Mouse (Mus musculus) embryo, embryonic 9.5 days (tissue): Measurements from ENCODE around the gene Map3k11.

Experiments
- DNase-seq: peaks from one replicate; pipeline ENCODE4 v3.0.0-alpha.2; 2017; ENCODE audit errors: extremely low spot score

The Map3k11 gene

GRCm38 (mm10) chr19:5688200-5689087, at the start of gene Map3k11, which contains the start of gene Pcnx3:
Gene Map3k11 (plus strand): TSS chr19:5688742.
Gene Pcnx3 (minus strand): TSS chr19:5688908.
- peak; percentile 96 for DNase-seq

DNA sequence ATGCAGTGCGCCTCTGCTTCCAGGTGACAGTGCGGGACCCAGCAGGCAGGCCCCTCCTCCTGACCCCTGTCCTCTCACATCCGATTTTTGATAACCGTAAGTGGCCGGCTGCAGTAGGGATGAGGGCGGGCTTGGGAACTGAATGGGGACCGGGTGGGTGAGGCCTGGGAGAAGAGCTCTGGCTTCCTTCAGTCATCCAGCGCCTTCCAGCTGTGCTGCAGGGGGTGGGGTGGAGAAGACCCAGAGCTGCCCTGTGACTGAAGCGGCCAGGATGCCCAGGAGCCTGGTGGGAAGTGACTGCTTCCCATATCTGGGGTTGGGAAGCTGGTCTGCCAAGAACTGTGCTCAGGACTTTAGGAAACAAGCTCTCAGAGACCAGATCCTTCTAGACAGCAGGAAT, 48.2 kb upstream of the Map3k11 start:
- no peak for DNase-seq

DNA sequence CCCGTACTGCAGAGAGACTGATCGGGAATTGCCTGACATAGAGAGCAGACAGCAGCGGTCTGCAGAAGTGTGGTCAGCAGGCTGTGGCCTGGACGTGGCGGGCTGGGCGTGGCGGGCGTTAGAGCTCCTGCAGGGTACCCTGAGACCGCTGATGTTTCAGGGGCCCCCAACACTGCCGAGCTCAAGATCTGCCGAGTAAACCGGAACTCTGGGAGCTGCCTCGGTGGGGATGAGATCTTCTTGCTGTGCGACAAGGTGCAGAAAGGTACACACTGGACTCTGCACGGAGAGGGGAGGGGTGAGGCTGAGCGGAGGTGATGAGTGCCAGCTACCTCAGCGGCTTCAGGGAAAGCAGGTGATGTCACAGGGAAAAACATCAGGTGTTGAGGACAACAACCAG, 47.5 kb upstream of the Map3k11 start:
- no peak for DNase-seq

GRCm38 (mm10) chr19:5641641-5642040, 46.9 kb upstream of the Map3k11 start:
- DNase-seq, result no peak

GRCm38 (mm10) chr19:5645280-5645679, 43.3 kb upstream of the Map3k11 start:
- DNase-seq, result no peak

- DNase-seq, result no peak
Measured at GRCm38 (mm10) chr19:5646731-5647330, 41.7 kb upstream of the Map3k11 start.

GRCm38 (mm10) chr19:5647791-5648190, 40.8 kb upstream of the Map3k11 start:
- no peak for DNase-seq

DNA sequence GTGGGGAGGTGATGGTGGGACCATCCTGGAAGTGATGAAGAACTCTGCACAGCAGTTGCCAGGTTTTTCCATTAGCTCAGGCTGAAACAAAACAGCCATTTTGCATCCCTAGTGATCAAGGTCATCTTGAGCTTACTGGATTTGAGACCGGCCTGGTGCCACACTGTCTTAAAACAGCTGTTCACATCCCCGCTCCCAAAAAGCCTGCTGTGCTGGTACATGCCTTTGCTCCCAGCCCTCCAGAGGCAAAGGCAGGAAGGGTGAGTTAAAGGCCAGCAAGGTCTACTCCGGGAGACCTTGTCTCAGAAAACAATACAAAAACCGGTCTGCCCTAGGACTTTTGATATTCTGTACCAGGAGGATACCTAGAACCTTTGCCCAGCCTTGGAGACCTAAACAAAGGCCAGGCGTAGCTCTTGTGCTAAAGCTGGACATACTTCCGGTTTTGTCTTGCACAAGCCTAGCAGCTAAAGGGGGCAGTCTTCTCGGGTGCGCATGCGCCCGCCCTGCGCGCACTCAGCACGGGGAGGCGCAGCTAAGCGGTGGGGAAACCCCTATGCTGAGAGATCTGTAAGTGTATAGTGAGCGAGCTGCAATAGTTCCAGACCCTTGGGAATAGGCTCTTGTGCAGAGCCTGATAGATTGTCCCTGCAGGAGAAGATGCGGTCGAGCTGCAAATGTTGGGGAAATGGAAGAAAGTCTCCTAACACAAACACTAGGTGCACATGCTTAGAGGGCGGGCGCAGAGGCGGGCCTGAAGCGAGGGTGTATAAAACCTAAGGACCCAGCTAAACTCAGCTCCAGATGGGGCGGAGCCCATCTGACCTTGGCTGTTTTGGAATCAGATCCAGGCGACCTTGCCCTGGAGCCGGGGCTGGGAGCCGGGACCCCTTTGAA, 39.9 kb upstream of the Map3k11 start:
- peak; percentile 86 for DNase-seq

- no peak for DNase-seq
Measured at GRCm38 (mm10) chr19:5649298-5649741, 39.2 kb upstream of the Map3k11 start.

DNA sequence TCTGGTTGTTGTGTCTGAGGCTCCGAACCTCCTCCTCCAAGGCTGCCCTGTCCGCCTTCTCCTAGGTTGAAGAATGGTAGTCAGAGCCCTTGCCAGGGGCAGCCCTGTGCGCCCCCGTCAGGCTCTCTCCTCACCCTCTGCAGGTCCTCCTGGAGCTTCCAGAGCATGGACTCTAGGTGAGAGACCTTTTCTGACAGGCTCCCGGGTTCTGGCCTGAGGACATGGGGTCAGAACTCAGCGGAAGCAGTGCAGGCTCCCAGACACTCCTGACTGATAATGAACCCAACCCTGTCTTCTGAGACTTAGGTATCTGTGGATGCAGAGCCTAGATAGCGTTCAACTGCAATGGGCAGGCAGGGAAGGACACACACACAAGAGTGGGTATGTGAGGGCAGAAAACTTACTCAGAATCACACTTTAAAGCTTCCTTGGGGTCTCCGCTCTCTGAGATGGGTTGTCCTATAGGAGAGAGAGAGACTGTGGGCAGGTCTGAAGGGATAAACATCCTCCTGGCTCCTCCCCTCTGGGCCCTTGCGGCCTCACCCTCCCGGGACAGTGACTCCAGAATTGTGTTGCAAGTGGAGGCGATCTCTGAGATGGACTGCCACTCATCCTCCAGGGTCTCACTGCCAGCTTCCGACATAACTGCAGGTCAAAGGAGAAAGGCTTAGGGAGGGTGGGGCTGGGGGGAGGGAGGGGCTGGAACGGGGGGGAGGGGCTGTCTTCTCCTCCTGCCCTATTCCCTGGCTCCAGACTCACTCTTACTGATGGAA, 36.9 kb upstream of the Map3k11 start:
- DNase-seq, result no peak

GRCm38 (mm10) chr19:5652570-5652969, 36.0 kb upstream of the Map3k11 start:
- DNase-seq, result no peak

GRCm38 (mm10) chr19:5653969-5654719, 34.4 kb upstream of the Map3k11 start:
- peak; percentile 87 for DNase-seq

DNA sequence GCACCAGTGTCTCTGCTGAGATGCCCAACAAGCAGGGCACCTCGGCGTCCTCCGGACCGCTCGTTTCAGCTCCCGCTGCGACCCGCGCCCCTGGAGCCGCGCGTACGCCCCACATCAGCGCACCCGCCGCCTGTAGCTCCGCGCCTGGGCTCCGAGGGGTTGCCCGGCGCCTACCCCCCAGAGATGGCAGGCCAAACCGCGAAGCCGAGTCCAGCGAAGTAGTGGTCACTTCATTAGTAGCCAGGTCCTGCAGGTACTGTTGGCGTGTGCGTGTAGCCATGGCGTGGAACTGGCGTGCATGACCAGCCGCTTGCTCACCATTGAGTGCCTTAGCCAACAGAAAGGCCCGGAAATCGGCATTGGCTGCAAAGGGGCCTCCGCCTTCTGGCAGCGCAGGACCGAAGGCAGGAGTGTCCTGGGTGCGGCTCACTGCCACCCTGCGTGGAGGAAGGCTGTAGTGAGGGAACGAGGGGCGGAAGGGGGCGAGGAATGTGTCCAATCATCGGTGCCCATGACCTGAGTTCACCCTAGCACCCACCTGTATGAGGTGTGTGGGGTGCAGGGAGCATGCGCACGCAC, 33.7 kb upstream of the Map3k11 start:
- DNase-seq, result peak; percentile 34

GRCm38 (mm10) chr19:5660942-5661751, 27.4 kb upstream of the Map3k11 start:
- no peak for DNase-seq

- no peak for DNase-seq
Measured at GRCm38 (mm10) chr19:5662310-5662709, 26.2 kb upstream of the Map3k11 start.

GRCm38 (mm10) chr19:5662981-5663913, 25.3 kb upstream of the Map3k11 start, which contains the start of gene Sipa1:
Gene Sipa1 (minus strand): TSS chr19:5663707.
- peak; percentile 93 for DNase-seq

DNA sequence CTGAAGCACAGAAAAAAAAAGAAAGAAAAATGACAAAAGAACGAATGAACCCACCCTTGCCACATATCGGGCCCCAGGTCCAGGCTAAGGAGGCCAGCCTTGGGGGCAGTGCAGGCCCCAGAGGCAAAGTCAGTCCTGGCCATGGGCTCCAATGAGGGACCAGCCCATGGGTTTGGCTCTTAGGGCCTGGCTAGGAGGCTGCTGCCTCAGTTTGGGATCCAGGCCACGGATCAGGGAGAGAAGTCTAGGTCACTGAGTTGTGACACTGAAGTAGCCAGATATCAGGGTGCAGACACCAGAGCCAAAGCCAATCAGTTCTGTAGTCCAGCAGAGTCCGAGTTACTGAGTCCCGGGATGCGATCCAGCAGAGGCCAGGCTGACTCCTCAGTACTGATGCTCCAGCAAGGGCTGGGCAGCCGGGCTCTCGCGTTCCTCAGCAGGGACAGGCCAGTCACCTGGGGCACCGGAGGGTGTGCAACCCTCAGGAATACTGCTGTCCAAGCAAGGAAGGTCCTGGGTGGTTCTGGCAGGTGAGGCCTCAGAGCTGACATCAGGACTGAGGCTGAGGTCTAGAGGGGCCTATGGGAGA, 23.8 kb upstream of the Map3k11 start:
- no peak for DNase-seq

GRCm38 (mm10) chr19:5665465-5665864, 23.1 kb upstream of the Map3k11 start:
- no peak for DNase-seq
